Mouse (Mus musculus) brain, adult 2 months (tissue): ENCODE data around the gene Stac2.

ENCODE experiments used
- DNase-seq: peaks from one replicate; pipeline ENCODE4 v3.0.0; 2011; ENCODE audit warnings: low read depth, low spot score

Stac2 gene

GRCm38 (mm10) chr11:98050940-98051339, 2.3 kb downstream of the Stac2 start:
- DNase-seq: no peak

DNA sequence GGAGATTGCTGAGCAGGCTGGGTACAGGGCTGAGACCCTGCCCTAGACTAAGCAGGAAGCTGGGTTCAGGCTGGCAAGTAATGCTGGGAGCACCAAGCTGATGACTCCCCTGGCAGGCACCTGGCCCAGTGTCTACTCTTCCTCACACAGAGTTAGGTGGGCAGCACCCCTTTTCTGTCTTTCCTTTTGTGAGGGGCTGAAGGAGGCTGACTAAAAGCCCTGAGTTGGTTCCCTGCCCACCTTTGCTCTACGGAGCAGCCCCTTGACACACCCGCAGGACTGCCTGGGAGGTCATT, 2.8 kb downstream of the Stac2 start:
- no peak for DNase-seq

DNA sequence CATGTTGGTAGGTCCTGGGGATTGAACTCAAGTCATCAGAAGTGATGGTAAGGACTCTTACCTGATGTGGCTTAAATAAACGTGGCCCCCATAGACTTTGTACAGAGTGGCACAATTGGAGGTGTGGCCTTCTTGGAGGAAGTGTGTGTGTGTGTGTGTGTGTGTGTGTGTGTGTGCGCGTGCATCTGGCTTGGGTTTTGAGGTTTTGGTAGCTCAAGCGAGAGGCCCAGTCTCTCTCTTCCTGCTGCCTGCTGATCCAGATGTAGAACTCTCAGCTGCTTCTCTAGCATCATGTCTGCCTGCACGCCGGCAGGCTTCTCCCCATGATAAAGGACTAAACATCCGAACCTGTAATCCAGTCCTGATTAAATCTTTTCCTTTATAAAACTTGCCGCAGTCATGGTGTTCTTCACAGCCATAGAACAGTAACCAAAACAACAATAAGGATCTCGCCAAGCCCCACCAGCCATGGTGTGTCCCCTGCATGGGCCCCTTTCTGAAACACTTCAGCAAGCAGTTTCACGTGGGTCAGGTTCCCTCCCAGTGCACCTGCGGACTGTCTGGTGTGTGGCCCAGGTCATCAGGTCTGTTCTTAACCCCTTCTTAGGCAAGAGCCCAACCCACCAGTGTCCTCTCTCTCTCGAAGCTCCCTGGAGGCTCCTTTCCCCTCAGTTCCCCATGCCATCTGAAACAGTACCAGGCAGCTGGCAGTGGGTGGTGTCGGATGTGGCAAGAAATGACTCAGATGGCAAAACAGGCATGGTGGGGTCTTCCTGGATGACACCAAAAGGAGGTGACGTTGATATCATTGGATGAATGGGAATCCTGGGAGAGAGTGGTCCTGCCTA, 3.4 kb downstream of the Stac2 start:
- DNase-seq: peak; percentile 71

GRCm38 (mm10) chr11:98047745-98048144, 5.5 kb downstream of the Stac2 start:
- peak; percentile 91 for DNase-seq

GRCm38 (mm10) chr11:98046466-98046865, 6.8 kb downstream of the Stac2 start:
- DNase-seq: no peak

- no peak for DNase-seq
Measured at GRCm38 (mm10) chr11:98045596-98045995, 7.7 kb downstream of the Stac2 start.

GRCm38 (mm10) chr11:98044074-98044473, 9.2 kb downstream of the Stac2 start:
- DNase-seq: no peak

- no peak for DNase-seq
Measured at GRCm38 (mm10) chr11:98042741-98043140, 10.5 kb downstream of the Stac2 start.

DNA sequence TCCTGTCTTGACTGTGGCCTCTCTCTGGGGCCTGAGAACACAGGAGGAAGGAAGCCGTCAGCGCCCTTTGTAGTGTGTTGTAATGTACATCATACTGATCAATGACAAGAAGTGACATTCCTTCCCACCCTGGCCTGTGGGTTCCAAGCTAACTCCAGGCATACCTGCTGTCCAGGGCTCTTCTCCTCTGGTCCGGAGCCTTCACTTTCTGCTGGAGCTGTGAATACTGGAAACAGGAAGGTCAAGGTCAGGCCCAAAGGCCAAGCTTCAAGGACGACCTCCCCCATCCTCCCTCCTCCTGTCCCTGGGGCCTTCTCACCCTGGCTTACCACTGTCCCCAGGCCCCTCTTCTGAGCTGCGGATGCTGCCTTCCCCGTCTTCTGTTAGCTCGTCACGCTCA, 12.3 kb downstream of the Stac2 start:
- no peak for DNase-seq

GRCm38 (mm10) chr11:98037871-98038270, 15.4 kb downstream of the Stac2 start:
- DNase-seq: peak; percentile 92

DNA sequence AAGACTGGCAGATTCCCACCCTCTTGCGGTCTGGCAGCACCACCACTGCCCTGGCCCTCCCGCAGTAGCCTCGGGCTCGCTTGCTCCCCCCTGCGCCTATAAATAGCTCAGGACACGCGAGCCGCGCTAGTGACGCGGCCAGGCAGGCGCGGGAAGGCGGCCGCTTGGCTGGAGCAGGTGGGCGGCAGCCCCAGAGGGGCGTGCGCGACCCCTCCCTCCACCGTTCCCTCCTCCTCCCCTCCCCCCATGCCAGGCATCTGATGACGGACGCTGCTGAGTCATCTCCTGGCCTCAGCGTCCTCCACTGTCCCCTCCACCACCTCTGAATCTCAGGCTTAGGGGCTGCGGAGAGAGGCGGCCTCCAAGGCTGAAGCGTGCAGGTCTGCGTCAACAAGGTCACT, 17.3 kb downstream of the Stac2 start:
- DNase-seq: peak; percentile 84

DNA sequence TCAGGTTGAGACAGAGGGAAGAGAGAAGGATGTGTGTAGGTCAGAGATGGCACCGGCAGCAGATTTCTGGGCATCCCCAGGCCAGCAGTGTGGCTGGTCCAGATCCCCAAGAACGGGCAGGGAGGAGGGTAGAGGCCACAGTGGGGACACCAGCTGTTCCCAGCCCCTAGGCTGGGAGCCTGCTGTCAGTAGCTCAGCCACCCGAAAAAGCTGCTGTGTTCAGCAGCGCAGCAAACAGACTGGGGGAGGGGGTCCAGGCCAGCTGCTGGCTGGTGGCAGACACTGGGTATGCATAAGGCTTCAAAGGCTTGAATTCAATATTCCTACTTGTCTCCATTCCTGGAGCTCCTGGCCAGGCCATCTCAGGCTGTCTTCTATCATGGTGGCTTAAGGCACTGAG, 18.4 kb downstream of the Stac2 start:
- peak; percentile 63 for DNase-seq

- peak; percentile 75 for DNase-seq
Measured at GRCm38 (mm10) chr11:98034061-98034460, 19.2 kb downstream of the Stac2 start.

- peak; percentile 88 for DNase-seq
Measured at GRCm38 (mm10) chr11:98031443-98031770, 21.9 kb downstream of the Stac2 start.

- peak; percentile 44 for DNase-seq
Measured at GRCm38 (mm10) chr11:98030701-98031442, 22.4 kb downstream of the Stac2 start.

DNA sequence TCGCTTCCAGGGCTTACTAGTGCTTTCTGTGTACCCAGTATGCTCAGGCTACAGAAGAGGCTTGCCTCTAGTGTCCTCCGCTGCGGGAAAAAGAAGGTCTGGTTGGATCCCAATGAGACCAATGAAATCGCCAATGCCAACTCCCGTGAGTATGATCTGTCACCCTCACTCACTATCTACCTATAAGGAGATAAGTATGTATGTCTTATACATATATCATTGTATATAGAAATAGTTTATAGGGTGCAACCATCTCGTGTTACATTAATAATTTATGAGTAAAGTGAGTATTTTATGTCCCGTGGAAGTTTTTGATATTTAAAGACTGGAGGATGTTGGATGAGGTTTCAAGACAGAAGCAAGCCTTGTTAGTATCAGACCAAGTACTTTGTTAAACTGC, 25.5 kb downstream of the Stac2 start:
- DNase-seq: no peak

GRCm38 (mm10) chr11:98027297-98027688, 26.0 kb downstream of the Stac2 start:
- no peak for DNase-seq

DNA sequence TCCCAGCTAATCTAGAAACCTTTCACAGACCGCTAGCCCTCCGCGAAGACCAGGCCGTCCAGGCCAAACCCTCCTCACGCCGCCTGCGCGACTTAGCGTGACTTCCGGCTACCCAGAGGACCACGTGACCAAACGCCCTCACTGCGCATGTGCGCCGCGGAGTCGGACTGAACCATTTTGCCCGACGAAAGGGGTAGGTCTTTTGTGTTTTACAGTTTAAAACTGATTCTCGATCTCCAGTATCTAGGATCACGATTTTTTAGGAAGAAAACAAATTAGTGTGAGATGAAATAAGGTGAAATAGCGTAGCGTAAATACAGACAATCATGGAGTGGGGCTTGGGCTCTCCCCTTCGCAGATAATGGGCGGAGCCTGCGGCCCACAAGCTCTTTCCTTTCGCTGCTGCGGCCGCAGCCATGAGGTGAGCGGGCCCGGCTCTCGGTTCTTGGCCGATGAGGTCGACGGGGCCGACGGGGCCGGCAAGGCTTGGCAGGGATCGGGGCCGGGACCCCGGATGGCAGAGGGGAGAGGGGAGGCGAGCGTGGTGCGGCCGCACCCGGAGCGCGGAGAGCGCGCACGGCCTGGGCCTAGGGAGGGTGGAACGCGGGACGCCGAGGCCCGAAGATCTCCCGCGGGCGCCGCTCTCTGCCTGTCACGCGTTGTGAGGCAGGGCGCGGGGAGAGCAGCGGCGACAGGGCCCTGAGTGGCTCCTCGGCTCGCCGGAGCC, 26.5 kb downstream of the Stac2 start, which contains the start of gene Rpl19:
Gene Rpl19 (plus strand): TSS at position 141 of the 727 bp plus-strand sequence.
- peak; percentile 97 for DNase-seq

GRCm38 (mm10) chr11:98026248-98026569, 27.1 kb downstream of the Stac2 start:
- DNase-seq: no peak

DNA sequence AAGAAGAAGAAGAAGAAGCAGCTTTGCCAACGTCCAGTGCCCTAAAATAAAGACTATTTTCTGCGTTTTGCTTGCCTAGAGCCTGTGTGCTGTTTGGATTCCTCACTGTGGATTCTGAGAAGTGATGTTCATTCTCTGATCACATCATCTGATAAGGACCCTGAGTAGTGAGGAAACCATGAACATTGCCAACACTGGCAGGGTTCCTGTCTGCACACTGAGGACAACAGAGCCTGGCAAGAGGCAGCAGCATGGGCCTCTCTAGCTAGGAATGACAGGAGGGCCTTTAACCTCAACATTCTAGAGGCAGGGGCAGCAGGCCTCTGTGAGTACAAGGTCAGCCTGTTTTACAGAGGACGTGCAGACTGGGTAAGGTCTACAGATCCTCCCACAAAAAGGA, 28.7 kb downstream of the Stac2 start:
- no peak for DNase-seq

GRCm38 (mm10) chr11:98022555-98023371, 30.5 kb downstream of the Stac2 start, which contains the start of gene Cacnb1:
Cacnb1 (minus strand) TSS chr11:98023034.
- peak; percentile 80 for DNase-seq

DNA sequence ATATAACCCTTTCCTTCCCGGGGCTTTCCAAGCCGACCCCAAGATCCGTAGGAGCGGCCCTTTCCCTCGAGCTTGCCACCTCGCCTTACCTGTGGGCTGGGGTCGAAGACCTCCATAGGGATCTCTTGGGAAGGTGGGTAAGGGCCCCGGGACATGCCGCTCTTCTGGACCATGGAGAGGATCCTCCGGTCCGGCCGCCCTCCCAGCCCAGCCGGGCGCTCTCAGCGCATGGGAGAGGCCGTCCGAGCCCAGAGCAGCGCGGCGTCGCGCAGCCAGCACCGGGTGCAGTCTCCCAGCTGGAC, 31.1 kb downstream of the Stac2 start:
- no peak for DNase-seq
